Mouse (Mus musculus): ENCODE measurements at regions not wholly inside any gene's neighbourhood (a gene's known extent, or its start where the extent isn't known, plus 50 kb on each side); places are given as distances from the start of the nearest gene placed in this dataset.
A peak's percentile ranks its signal among the peaks of the same experiment; 100 is the strongest.

DNA sequence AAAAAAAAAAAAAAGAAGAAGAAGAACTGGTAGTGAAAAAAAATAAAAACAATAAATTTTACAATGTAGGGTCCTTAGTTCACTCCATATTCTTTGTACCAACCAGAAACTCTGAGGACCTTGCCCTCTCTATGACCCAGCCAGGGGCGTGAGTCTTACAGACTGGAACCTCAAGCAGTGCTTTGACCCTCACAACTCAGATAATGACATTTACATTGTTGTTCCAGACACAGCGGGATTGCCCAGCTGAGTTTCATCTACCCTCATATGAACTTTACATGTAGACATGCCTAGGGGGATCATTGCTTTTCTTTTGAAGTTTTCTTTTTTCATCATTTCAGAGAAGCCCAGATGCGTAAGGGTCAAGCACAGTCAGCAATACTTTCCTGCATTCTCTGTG, 1496.6 kb upstream of the 4931417E11Rik start:
- no peak for DNase-seq (ENCODE audit: low read depth, low spot score)

DNA sequence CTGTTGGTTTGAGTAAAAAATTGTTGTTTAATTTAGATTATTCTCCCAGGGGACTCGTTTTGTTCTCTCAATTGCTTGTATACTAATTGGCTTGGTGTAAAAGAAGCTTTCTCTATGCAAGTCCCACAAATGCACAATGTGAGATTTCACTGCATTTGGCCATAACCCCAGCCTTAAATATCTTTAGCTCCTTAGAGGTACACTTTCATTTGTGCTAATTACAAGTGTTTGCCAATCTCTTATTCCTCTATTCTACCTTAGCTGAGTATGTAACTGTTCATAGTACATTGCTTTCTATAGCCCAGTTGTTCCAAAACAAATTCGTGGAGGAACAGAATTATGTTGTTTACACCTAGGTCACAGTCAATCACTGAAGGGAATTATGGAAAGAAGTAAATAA, 1459.0 kb upstream of the 4931417E11Rik start:
- DNase-seq (ENCODE audit: low read depth, low spot score) = no peak

DNA sequence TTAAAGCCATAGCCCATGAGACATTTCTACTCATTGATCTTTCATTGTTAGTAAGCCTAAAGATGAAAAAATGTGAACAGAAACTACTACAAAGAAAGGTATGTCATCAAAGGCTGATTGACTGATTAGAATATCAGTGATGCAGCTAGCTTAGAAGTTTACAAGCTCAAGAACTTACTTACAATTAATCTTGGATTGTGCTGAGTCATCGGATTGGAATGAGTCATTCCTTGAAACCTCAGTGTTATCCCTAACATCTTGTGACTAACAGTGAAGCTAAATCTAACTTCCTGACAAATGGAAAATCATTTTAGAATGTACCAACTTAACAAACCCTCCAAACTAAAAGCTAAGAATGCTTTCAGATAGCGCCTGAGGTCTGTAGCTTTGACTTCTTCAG, 1434.1 kb upstream of the 4931417E11Rik start:
- no peak for DNase-seq (ENCODE audit: low read depth, low spot score)

DNA sequence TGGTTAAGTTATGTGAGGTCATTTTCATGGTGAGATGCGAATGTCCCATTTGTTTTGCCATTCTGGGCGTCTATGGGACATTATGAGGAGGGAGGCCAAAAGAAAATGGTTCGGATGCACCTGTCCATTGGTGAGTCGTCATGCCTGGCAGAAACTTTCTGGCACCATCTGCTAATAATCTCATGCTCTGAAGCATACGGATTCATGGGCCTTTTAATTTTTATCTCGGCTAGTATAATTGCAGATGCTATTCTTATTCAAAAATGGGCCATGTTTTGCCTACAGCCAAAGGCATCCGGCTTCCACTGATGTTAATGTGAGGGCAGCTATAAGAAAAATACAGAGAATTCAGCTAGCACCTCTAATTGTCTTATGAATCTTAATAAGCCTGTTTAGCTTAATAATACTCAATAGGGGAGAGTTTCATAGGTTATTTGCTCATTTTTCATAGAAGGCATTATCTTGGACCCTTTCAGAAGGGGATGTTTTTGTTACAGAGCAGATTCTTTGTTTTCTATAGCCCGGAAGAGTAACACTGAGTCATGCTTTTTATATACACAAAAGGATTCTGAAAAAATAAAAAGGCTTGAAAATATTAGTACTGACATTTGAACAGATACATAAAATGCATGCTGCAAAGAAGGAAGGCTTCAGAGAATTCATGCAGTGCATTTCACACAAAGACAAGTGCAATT, 1401.3 kb upstream of the 4931417E11Rik start:
- no peak for DNase-seq (ENCODE audit: low read depth, low spot score)

DNA sequence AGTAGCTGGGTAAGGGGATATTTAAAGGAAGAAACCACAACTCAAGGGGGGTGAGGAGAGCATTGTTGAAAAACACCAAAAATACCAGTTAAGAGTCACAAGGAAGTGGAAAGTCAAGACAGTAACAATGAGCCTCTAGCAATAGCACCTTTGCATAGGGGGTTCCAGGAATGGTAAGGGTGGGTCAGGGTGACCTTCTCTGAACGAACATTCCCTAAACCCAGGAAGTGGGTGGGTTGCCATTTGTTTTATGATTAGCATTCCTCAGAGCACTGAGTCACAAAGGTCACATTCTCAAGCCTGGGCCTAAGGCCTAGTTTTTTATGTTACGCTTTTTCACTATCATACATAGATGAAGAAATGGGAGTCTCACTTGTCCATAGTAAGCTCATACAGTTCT, 1351.2 kb upstream of the 4931417E11Rik start:
- DNase-seq (ENCODE audit: low read depth, low spot score) = peak; percentile 63

Data from ZHBTc4 (cell line).